Mouse (Mus musculus) myocyte (in vitro differentiated cells): ENCODE measurements at regions not wholly inside any gene's neighbourhood (a gene's known extent, or its start where the extent isn't known, plus 50 kb on each side); places are given as distances from the start of the nearest gene placed in this dataset.

ENCODE experiments used
- CEBPB ChIP-seq: IDR thresholded peaks from 2 replicates; pipeline ENCODE4 v1.6.1; 2011; ENCODE audit warnings: mild to moderate bottlenecking, moderate library complexity; ENCODE audit not compliant: poor library complexity, insufficient read depth, severe bottlenecking
- E2F4 ChIP-seq: IDR thresholded peaks from one replicate; pipeline ENCODE4 v1.6.1; 2011; ENCODE audit warnings: mild to moderate bottlenecking, control low read depth, moderate library complexity; ENCODE audit not compliant: insufficient read depth
- MAX ChIP-seq: IDR thresholded peaks from one replicate; pipeline ENCODE4 v1.6.1; 2011; ENCODE audit warnings: low read depth, mild to moderate bottlenecking, control low read depth
- MYOD1 ChIP-seq, 3 experiments: IDR thresholded peaks; one replicate each; pipeline ENCODE4 v1.6.1; 2011; ENCODE audit warnings: control low read depth in 2 of 3, low read depth in 2 of 3, mild to moderate bottlenecking in 2 of 3, moderate library complexity in 1 of 3; ENCODE audit not compliant: insufficient read length in 2 of 3, control insufficient read depth in 1 of 3
- MYOG ChIP-seq, 3 experiments: IDR thresholded peaks; one replicate each; pipeline ENCODE4 v1.6.1; 2011; ENCODE audit warnings: control low read depth in 2 of 3, low read depth in 2 of 3, mild to moderate bottlenecking in 2 of 3; ENCODE audit not compliant: insufficient read length in 2 of 3, control insufficient read depth in 1 of 3, insufficient read depth in 1 of 3
- POLR2A ChIP-seq: IDR thresholded peaks from one replicate; pipeline ENCODE4 v1.6.1; 2011; ENCODE audit warnings: low read depth, mild to moderate bottlenecking, control low read depth, moderate library complexity; ENCODE audit not compliant: insufficient read length
- POLR2AphosphoS2 ChIP-seq: IDR thresholded peaks from one replicate; pipeline ENCODE4 v1.6.1; 2011; ENCODE audit warnings: low read depth, control low read depth; ENCODE audit not compliant: insufficient read length
- REST ChIP-seq: IDR thresholded peaks from one replicate; pipeline ENCODE4 v1.6.1; 2011; ENCODE audit warnings: mild to moderate bottlenecking, control low read depth, moderate library complexity; ENCODE audit not compliant: insufficient read depth, insufficient read length
- SRF ChIP-seq: IDR thresholded peaks from one replicate; pipeline ENCODE4 v1.6.1; 2011; ENCODE audit warnings: low read depth; ENCODE audit not compliant: control insufficient read depth, insufficient read length
- TCF12 ChIP-seq: IDR thresholded peaks from one replicate; pipeline ENCODE4 v1.6.1; 2011; ENCODE audit warnings: mild to moderate bottlenecking, control low read depth; ENCODE audit not compliant: poor library complexity, insufficient read depth, severe bottlenecking
- TCF3 ChIP-seq: IDR thresholded peaks from one replicate; pipeline ENCODE4 v1.6.1; 2011; ENCODE audit warnings: low read depth, control low read depth; ENCODE audit not compliant: insufficient read length
- USF1 ChIP-seq: IDR thresholded peaks from one replicate; pipeline ENCODE4 v1.6.1; 2011; ENCODE audit warnings: low read depth, mild to moderate bottlenecking, control low read depth, moderate library complexity

DNA sequence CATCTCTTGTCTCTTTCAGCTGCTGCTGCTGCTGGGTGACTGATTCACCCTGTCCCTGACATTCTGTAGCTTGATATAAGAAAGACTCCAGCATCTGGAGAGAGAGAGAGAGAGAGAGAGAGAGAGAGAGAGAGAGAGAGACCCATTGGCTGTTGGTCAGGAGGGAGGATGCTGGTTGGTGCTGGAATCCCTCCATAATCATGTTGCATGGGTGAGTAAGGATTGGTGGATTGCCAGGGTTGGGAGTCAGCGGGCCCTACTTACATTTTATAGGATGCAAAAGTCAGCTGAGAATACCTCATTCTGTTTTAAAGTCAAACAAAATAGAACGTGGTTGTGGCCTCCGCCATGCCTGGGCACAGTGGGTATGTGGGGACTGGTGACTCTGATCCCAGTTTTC is 174.5 kb upstream of the Tut7 start:
- TF ChIP-seq MYOD1 (IDR thresholded peaks at IDR 0.05; ENCODE audit: control insufficient read depth in 1 of 3, insufficient read length in 2 of 3, low read depth in 2 of 3) (no peak), E2F4 (no peak), POLR2A (no peak), POLR2AphosphoS2 (no peak), MAX (no peak), SRF (no peak), CEBPB (no peak), USF1 (no peak), TCF3 (no peak), MYOG (IDR thresholded peaks at IDR 0.05; ENCODE audit: control insufficient read depth in 1 of 3, insufficient read depth in 1 of 3, insufficient read length in 2 of 3, low read depth in 2 of 3) (no peak), TCF12 (no peak), REST (no peak)
